Mouse (Mus musculus): ENCODE results near the gene Fignl2.

GRCm38 (mm10) chr15:101051869-101052268 lies 26.5 kb downstream of the Fignl2 start:
- TF ChIP-seq CTCF (IDR thresholded peaks at IDR 0.05; ENCODE audit: low read depth) (no peak), EP300 (IDR thresholded peaks at IDR 0.05; ENCODE audit: low read depth) (no peak)

All from liver, embryonic 14.5 days (tissue).